Mouse (Mus musculus) cerebellum, adult 2 months (tissue): ENCODE measurements around the gene Shc3. TPM values are rescaled to one million over a fixed set of nuclear protein-coding genes. Genes with fewer than 3 reads are reported as not detected.

ENCODE experiments used
- DNase-seq, 2 experiments: peaks; one replicate each; pipeline ENCODE4 v3.0.0; 2021
- H3K27ac ChIP-seq: fragments of 200-500 bp; 2 replicates; pipeline ENCODE4 v1.5.1; 2012; ENCODE audit warnings: low read length, control low read depth, inconsistent platforms; ENCODE audit not compliant: insufficient read depth
- H3K27me3 ChIP-seq: fragments of 200-500 bp; 2 replicates; pipeline ENCODE4 v1.6.1; 2012; ENCODE audit warnings: inconsistent platforms, mild to moderate bottlenecking, low read length, moderate library complexity; ENCODE audit not compliant: control insufficient read depth, insufficient read depth
- H3K4me1 ChIP-seq: fragments of 200-500 bp; 2 replicates; pipeline ENCODE4 v1.6.1; 2011; ENCODE audit warnings: low read length; ENCODE audit not compliant: control insufficient read depth, insufficient read depth
- H3K4me3 ChIP-seq: fragments of 200-500 bp; replicated peaks from 2 replicates; pipeline ENCODE3; 2011; ENCODE audit warnings: mild to moderate bottlenecking, low read depth, low read length, control low read depth; ENCODE audit not compliant: insufficient read depth
- CTCF ChIP-seq: fragments of 200-500 bp; IDR thresholded peaks from 2 replicates; pipeline ENCODE4 v1.5.1; 2011; ENCODE audit warnings: low read depth, mild to moderate bottlenecking, control low read depth, low read length, moderate library complexity, borderline replicate concordance; ENCODE audit not compliant: insufficient read depth
- POLR2A ChIP-seq: fragments of 200-500 bp; IDR thresholded peaks from 2 replicates; pipeline ENCODE4 v1.6.1; 2011; ENCODE audit warnings: low read length, control low read depth, borderline replicate concordance; ENCODE audit not compliant: insufficient read depth
- WGBS: fragments of 180-500 bp; shearing (Covaris S2); methylation state at CpG from one replicate; pipeline ENCODE4 v1.1.7; 2018; 5-methylcytosine and 5-hydroxymethylcytosine counted together
- polyA plus RNA-seq: library from polyadenylated mRNA; depleted of rRNA; stranded (reverse); fragments of >200 nt; gene quantifications from 2 replicates; pipeline ENCODE4 v1.2.3, GENCODE M21; 2012; rRNA removed

Gene Shc3
- polyA plus RNA-seq, 1 experiment, result 22.7 TPM

- 92% methylated on average over 6 of the region's 6 CpGs for WGBS
- TF ChIP-seq POLR2A, result no peak
- TF ChIP-seq CTCF, result no peak
- no peaks in the 10 kb centered on the region for H3K4me1 ChIP-seq
Observed at GRCm38 (mm10) chr13:51381498-51381897, 187.7 kb downstream of the Shc3 start.

More at GRCm38 (mm10) chr13:51381498-51381897, 187.7 kb downstream of the Shc3 start:
- Histone ChIP-seq H3K4me3 (no peak overlapping the region), H3K27me3 (no peaks in the 10 kb centered on the region), H3K27ac (no peak overlapping the region)
- DNase-seq, result no peak

Other genes starting within 250 kb of the Shc3 start
- 2.9 and 3.5 TPM in 2 replicates for gene S1pr3, start 160.8 kb downstream of the Shc3 start, polyA plus RNA-seq
- gene Cks2, start 75.8 kb upstream of the Shc3 start, polyA plus RNA-seq, result 4.2 and 5.5 TPM in 2 replicates
- gene Secisbp2, start 82.3 kb upstream of the Shc3 start, polyA plus RNA-seq, result 27.6 and 29.8 TPM in 2 replicates
- 111 and 116 TPM in 2 replicates for gene Sema4d, start 224.3 kb upstream of the Shc3 start, polyA plus RNA-seq